Mouse (Mus musculus): Measurements from ENCODE around the gene Pidd1. TPM values are rescaled to one million over a fixed set of nuclear protein-coding genes. Genes with fewer than 3 reads are reported as not detected.

The Pidd1 gene
- total and polyA plus RNA-seq, 3 experiments, result 5.8 to 24.9 (median 7.8) TPM

DNA sequence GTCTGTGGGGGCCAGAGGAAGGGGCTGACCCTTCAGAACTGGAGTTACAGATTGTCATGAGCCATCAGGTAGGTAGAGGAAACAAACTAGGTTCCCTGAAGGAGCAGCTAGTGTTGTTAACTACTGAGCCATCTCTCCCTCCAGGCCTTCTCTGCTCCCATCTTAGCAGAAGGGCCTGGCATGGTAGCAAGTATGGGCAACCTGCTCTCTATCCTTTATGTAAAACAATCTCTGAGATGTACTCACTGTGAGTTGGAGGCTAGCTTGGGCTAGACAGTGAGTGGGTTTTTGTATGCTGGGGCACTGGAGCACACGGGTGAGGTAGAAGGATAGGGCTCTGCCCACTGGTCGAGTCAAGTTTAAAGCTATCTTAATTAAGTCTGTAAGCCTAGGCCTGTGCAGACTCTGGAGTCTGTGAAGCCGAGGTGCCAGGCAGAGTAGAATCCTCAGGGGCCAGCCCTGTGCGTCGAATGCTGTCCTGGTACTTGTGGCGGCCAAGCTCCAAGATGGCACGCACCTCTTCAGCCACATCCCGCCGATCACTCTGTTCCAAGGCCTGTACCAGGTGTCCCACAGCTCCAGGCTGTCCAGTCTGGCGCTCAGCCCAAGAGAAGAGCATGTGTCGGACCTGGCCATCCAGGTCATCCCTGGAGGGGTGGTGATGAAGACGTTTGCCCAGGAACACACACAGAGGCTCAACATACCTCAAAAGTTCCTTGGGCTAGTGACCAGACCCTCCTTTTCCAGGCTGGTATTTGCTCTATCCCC, 5.4 kb downstream of the Pidd1 start:
- TF ChIP-seq MEF2A (IDR thresholded peaks at IDR 0.05; ENCODE audit: borderline replicate concordance, low read depth, low read length) (no peak), POLR2A (IDR thresholded peaks at IDR 0.05; ENCODE audit: low read depth, low read length) (no peak), EP300 (IDR thresholded peaks at IDR 0.05; ENCODE audit: low read length) (no peak), CHD2 (IDR thresholded peaks at IDR 0.05; ENCODE audit: low read length) (no peak)
- dilution Hi-C loops (cut with MboI; ENCODE audit: extremely low pct_ligation_motif_present, extremely low pct_unique_long_range_greater_than_20kb, low sequenced_read_pairs) (no loop called here), in situ Hi-C loops (cut with MboI; ENCODE audit: low pct_ligation_motif_present, low pct_unique_long_range_greater_than_20kb, low sequenced_read_pairs) (no loop called here)
- H3K27me3 ChIP-seq (replicated peaks), result no peaks in the 10 kb centered on the region
- no peak overlapping the region for H3K9ac ChIP-seq (ENCODE audit: insufficient read depth, low read depth)
- H3K9me3 ChIP-seq (replicated peaks; ENCODE audit: low read length), result no peaks in the 10 kb centered on the region
- no peak overlapping the region for H3K4me3 ChIP-seq (replicated peaks in 1 of 3; ENCODE audit: low read depth in 2 of 3, low read length in 2 of 3, poor library complexity in 1 of 3)
- peaks cover 32 to 64% of the 10 kb centered on the region in 2 experiments for H3K4me1 ChIP-seq (ENCODE audit: control insufficient read depth in 1 of 2, insufficient read depth in 2 of 2)
- H3K4me2 ChIP-seq (ENCODE audit: insufficient read depth, low read depth, poor library complexity, severe bottlenecking), result no peak overlapping the region
- peaks cover 50 to 60% of the 10 kb centered on the region in 2 experiments for H3K36me3 ChIP-seq (replicated peaks in 1 of 2; ENCODE audit: control insufficient read depth in 1 of 2, insufficient read depth in 1 of 2, low read length in 1 of 2)
- no peak for DNase-seq (ENCODE audit: extremely low read depth)
- H3K79me2 ChIP-seq (replicated peaks; ENCODE audit: control insufficient read depth, extremely low read depth, insufficient read depth, poor library complexity, severe bottlenecking), result peaks cover 21% of the 10 kb centered on the region
- 0 out of 2 replicates have a peak overlapping the region, but pooled peaks have one; percentile 3 for H3K27ac ChIP-seq (ENCODE audit: insufficient read depth, low read depth)

DNA sequence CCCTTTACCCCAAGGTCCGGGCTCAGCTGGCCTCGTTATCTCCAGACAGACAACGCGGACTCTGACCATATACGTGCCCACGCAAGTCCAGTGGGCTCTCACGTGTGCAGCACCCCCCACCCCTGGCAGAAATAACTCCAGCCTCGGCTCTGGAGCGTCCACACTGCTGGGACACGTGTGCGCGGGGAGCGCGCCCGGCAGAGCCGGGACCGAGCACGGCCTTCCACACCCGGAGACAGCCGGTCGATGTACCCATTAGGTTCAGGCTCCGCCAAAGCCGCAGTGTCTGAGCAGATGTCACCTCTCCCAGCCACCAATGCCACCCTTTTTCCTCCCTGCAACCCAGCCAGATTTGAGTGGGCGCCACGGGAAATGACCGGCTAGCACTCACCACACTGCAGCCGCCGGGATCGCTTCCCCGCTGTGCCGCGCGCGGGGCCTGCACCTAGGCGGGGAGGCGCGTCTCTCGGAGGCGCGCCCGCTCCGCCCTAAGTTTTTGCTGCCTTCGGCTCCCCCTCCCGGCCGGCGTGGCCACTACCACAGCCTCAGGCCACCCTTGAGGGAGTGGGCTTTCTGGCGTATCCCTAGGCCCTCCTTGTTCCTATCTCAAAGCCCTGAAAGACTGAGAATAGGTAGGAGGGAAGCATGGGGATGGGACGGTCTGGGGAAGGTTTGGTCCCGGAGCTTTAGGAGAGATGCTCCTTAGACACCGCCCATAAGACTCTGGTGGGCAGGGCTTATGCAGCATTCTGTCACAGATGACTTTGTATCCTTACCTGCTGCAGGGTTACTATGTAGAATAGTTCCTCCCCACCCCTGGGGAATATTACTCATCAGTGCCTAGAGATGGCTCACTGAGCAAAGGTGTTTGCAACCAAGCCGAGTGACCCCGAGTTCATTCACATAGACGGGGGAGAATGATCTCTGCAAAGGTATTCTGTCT, 6.4 kb downstream of the Pidd1 start, which contains the start of gene Slc25a22:
TSS of gene Slc25a22 (minus strand) at position 715 of the 943 bp plus-strand sequence.
- no peaks in the 10 kb centered on the region for H3K9me3 ChIP-seq (replicated peaks; ENCODE audit: low read length)
- H3K4me2 ChIP-seq (ENCODE audit: insufficient read depth, low read depth, poor library complexity, severe bottlenecking), result peak within 1 kb of the TSS; percentile 92
- dilution Hi-C loops (cut with MboI; ENCODE audit: extremely low pct_ligation_motif_present, extremely low pct_unique_long_range_greater_than_20kb, low sequenced_read_pairs) (no loop called here), in situ Hi-C loops (cut with MboI; ENCODE audit: low pct_ligation_motif_present, low pct_unique_long_range_greater_than_20kb, low sequenced_read_pairs) (no loop called here)
- H3K27ac ChIP-seq (ENCODE audit: insufficient read depth, low read depth), result peak within 1 kb of the TSS; percentile 29; the same call in 1 of the 2 replicates
- H3K36me3 ChIP-seq (replicated peaks in 1 of 2; ENCODE audit: control insufficient read depth in 1 of 2, insufficient read depth in 1 of 2, low read length in 1 of 2), result peaks cover 59 to 66% of the 10 kb centered on the region in 2 experiments
- peak; percentile 70 for DNase-seq (ENCODE audit: extremely low read depth)
- H3K4me1 ChIP-seq (ENCODE audit: control insufficient read depth in 1 of 2, insufficient read depth in 2 of 2), result peaks cover 32 to 58% of the 10 kb centered on the region in 2 experiments
- peak within 1 kb of the TSS; percentile 55 for H3K9ac ChIP-seq (ENCODE audit: insufficient read depth, low read depth)
- H3K79me2 ChIP-seq (replicated peaks; ENCODE audit: control insufficient read depth, extremely low read depth, insufficient read depth, poor library complexity, severe bottlenecking), result peaks cover 16% of the 10 kb centered on the region
- peak within 1 kb of the TSS; percentile 70 to 87 (median 75) for H3K4me3 ChIP-seq (replicated peaks in 1 of 3; ENCODE audit: low read depth in 2 of 3, low read length in 2 of 3, poor library complexity in 1 of 3)
- H3K27me3 ChIP-seq (replicated peaks), result no peaks in the 10 kb centered on the region
- TF ChIP-seq KAT2A (IDR thresholded peaks at IDR 0.05; ENCODE audit: insufficient replicate concordance, low read length) (0 out of 2 replicates have a peak, but pooled peaks have one; percentile 35), TCF12 (IDR thresholded peaks at IDR 0.05; ENCODE audit: low read depth, low read length) (peak; percentile 52), MEF2A (IDR thresholded peaks at IDR 0.05; ENCODE audit: borderline replicate concordance, low read depth, low read length) (peak; percentile 51; the same call in 1 of the 2 replicates), MAZ (IDR thresholded peaks at IDR 0.05; ENCODE audit: low read depth, low read length) (peak; percentile 76; the same call in 1 of the 2 replicates), ZMIZ1 (IDR thresholded peaks at IDR 0.05; ENCODE audit: low read depth, low read length) (peak; percentile 65), USF2 (conservative IDR thresholded peaks at IDR 0.05; ENCODE audit: low read depth, low read length) (no peak), USF1 (IDR thresholded peaks at IDR 0.05; ENCODE audit: low read depth, low read length) (peak; percentile 39), HCFC1 (IDR thresholded peaks at IDR 0.05; ENCODE audit: low read depth, low read length) (0 out of 2 replicates have a peak, but pooled peaks have one; percentile 35), IRF4 (IDR thresholded peaks at IDR 0.05; ENCODE audit: low read depth, low read length) (0 out of 2 replicates have a peak, but pooled peaks have one; percentile 17), JUN (IDR thresholded peaks at IDR 0.05; ENCODE audit: insufficient read depth, low read depth, low read length) (no peak), CHD1 (IDR thresholded peaks at IDR 0.05; ENCODE audit: low read depth, low read length) (no peak), SIN3A (IDR thresholded peaks at IDR 0.05; ENCODE audit: low read length) (peak; percentile 76; the same call in 1 of the 2 replicates), JUND (conservative IDR thresholded peaks at IDR 0.05; ENCODE audit: low read depth, low read length) (no peak), BHLHE40 (IDR thresholded peaks at IDR 0.05; ENCODE audit: low read depth, low read length) (peak; percentile 64; the same call in 1 of the 2 replicates), RAD21 (IDR thresholded peaks at IDR 0.05; ENCODE audit: low read depth, low read length) (peak; percentile 41), GABPA (IDR thresholded peaks at IDR 0.05; ENCODE audit: insufficient replicate concordance, low read depth, low read length) (no peak), E2F4 (IDR thresholded peaks at IDR 0.05; ENCODE audit: insufficient replicate concordance, low read depth, low read length) (no peak), SMC3 (IDR thresholded peaks at IDR 0.05; ENCODE audit: low read depth, low read length) (peak; percentile 56), PAX5 (IDR thresholded peaks at IDR 0.05; ENCODE audit: low read length) (no peak), MXI1 (IDR thresholded peaks at IDR 0.05; ENCODE audit: low read depth, low read length) (peak; percentile 97), MAFK (IDR thresholded peaks at IDR 0.05; ENCODE audit: insufficient replicate concordance, low read length) (no peak), TBP (conservative IDR thresholded peaks at IDR 0.05; ENCODE audit: low read depth, low read length) (no peak), ZC3H11A (IDR thresholded peaks at IDR 0.05; ENCODE audit: low read depth, low read length) (no peak), UBTF (IDR thresholded peaks at IDR 0.05; ENCODE audit: low read depth, low read length) (peak; percentile 52; the same call in 1 of the 2 replicates), POLR2A (IDR thresholded peaks at IDR 0.05; ENCODE audit: low read depth, low read length) (peak; percentile 77), MAX (IDR thresholded peaks at IDR 0.05; ENCODE audit: low read length) (peak; percentile 86)

Measured in CH12.LX (cell line).